Mouse (Mus musculus): ENCODE results near the gene Lce1j.
A peak's percentile ranks its signal among the peaks of the same experiment; 100 is the strongest.
"Not testable (repeated sequence)": the region's sequence is repeated elsewhere in the genome, so short reads cannot be mapped to it uniquely, and the experiment has no call there.

Lce1j gene

DNA sequence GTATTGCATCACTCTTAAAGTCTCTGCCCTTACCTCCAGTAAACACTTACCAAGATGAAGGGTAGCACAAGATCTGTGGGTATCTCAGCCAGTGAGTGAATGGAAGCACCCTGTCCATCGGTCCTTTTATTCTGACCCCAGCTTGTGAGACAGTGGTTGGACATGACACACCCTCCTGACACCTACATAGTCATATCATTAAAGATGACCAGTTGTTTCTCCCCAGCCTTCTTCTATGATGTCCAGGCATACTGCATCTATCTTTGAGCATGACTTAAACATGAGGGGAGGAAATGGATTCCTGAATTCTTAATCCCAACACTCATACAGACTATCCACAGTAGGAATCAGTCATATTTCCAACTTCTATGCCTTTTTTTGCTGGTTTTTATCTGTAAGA lies at the start of gene Lce1j:
TSS of gene Lce1j (minus strand) at position 101 of the 400 bp plus-strand sequence.
- DNase-seq (ENCODE audit: low read depth, low spot score) = no peak

DNA sequence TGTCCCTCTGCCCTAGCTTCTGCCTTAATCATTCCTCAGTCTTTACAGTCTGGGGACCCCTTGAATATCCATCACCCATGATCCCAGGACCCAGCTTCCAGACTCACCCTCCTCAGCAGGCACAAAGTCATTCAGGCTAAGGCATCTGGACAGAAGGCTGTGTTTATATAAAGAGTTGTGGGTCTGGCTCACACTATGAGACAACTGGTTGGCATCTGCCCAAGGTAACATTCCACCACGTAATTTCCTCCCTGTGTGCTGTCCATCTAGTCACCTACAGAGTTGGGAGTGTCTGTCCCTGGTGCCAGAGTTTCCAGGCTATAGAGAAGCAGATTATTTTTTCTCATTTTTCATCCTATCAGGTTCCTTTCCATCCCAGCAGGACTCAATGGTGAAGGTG lies 36.8 kb upstream of the Lce1j start, which contains the start of gene Kprp:
TSS of gene Kprp (minus strand) at position 140 of the 400 bp plus-strand sequence.
- no peak for DNase-seq (ENCODE audit: low read depth, low spot score)

DNA sequence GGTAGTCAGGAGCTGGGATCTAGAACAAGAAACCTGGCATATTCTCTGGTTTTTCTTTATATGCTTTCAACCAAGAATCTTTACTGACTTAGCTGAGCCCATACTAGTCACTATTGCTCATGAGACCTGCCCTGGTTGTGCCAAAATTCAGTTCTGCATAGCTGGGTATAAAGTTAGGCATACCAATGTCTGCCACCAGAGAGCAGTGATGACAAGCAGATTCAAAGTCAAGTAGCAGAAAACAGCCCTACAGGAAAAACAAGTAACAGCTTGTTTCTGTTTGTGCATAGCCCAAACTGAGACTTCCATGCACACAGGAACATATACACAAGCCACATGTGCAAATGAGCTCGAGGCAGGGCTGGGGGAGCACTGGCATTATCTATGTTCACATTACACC lies 35.5 kb upstream of the Lce1j start:
- DNase-seq (ENCODE audit: low read depth, low spot score) = no peak

DNA sequence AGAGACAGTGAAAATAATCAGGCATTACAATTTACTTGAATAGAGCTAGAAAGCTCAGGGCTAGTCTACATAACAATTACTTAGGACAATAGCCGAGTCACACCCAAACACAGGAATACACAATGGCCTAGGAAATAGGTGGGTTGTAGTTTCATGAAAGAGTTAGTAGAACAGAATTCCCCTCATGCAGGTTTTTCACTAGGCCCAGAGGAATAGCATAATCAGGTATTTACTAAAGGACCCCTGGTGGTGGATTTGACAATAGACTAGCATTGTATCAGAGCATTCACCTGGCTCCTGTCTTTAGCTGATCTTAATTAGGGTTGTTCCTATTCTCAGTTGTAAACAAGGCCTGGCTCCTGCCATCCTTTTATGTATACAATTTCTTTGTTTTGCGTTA lies 25.7 kb upstream of the Lce1j start:
- DNase-seq (ENCODE audit: low read depth, low spot score) = not testable (repeated sequence)

GRCm38 (mm10) chr3:92815581-92815980 lies 25.3 kb upstream of the Lce1j start:
- no peak for DNase-seq (ENCODE audit: low read depth, low spot score)

GRCm38 (mm10) chr3:92807791-92808190 lies 17.5 kb upstream of the Lce1j start, which contains the start of gene Lce1k:
Gene Lce1k, minus strand, starts transcription at chr3:92807891.
- DNase-seq (ENCODE audit: low read depth, low spot score) = no peak

GRCm38 (mm10) chr3:92778799-92779198 lies 11.5 kb downstream of the Lce1j start, which contains the start of gene Lce1i:
Gene Lce1i, minus strand, starts transcription at chr3:92778899.
- no peak for DNase-seq (ENCODE audit: low read depth, low spot score)

DNA sequence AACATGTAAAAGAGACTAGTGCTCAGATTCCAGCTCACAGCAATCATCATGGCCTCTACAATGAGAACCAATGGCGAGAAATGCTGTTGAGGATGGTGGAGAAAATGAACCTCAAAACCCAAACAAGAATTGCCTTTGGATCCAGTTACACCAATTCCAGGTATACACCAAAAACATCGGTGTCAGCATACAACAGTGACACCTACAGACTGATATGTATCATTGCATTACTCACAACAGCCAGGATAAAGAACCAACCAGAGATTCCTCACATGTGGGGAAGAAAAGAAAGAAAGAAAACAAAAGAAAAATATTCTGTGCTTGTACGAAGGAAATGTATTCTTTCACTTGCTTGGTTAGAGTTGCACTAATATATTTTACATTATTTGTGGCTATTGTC lies 18.7 kb downstream of the Lce1j start:
- DNase-seq (ENCODE audit: low read depth, low spot score) = peak; percentile 16

- DNase-seq (ENCODE audit: low read depth, low spot score) = no peak
These were observed 25.3 kb downstream of the Lce1j start, which contains the start of gene Lce1h for GRCm38 (mm10) chr3:92764965-92765364. Gene Lce1h, minus strand, starts transcription at chr3:92765065.

DNA sequence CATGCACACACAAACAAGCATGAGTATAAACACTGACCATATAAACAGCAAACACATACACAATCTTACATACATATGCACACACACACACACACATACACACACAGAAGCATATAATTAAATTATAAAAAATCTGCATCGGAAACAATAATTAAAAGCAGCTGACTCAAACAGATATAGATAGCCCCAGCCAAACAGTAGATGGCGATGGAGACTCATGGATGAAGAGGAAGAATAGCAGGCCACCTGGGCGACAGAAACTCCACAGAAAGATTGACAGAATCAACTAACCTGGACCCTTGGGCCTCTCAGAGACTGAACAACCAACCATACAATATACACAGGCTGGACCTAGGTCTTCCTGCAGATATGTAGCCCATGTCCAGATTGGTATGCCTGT lies 37.1 kb downstream of the Lce1j start:
- no peak for DNase-seq (ENCODE audit: low read depth, low spot score)

DNA sequence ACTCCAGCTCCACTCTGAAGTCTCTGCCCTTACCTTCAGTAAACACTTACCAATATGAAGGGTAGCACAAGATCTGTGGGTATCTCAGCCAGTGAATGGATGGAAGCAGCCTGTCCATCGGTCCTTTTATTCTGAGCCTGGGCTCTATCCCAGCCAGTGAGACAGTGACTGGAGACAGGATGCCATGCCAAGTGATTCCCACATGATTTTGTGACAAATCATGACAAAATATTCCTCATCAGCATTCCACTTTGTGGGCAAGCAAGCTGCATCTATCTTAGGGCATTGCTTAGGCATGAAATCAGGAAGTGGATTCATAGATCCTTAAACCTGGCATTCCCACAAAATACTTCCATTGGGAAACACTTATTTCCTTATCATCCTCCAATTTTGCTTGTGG lies 38.1 kb downstream of the Lce1j start, which contains the start of gene Lce1g:
TSS of gene Lce1g (minus strand) at position 101 of the 400 bp plus-strand sequence.
- no peak for DNase-seq (ENCODE audit: low read depth, low spot score)

- no peak for DNase-seq (ENCODE audit: low read depth, low spot score)
These were observed 51.3 kb downstream of the Lce1j start, which contains the start of gene Gm38119 for GRCm38 (mm10) chr3:92738996-92739395. Gene Gm38119, minus strand, starts transcription at chr3:92739096.
